Mouse (Mus musculus): ENCODE data around the gene Fbxw8. TPM values are rescaled to one million over a fixed set of nuclear protein-coding genes. Genes with fewer than 3 reads are reported as not detected.

The Fbxw8 gene
- polyA plus RNA-seq, 1 experiment: 37.1 TPM

- TF ChIP-seq EP300 (IDR thresholded peaks at IDR 0.05; ENCODE audit: insufficient read depth, low read depth, low read length): no peak
- TF ChIP-seq POLR2A (IDR thresholded peaks at IDR 0.05; ENCODE audit: insufficient read depth, low read length): no peak
- no peak for TF ChIP-seq CTCF (IDR thresholded peaks at IDR 0.05; ENCODE audit: low read depth, low read length)
- Histone ChIP-seq H3K27ac (ENCODE audit: insufficient read depth, low read length) (no peak overlapping the region), H3K4me1 (ENCODE audit: control insufficient read depth, insufficient read depth, low read length) (peaks cover 2% of the 10 kb centered on the region), H3K36me3 (ENCODE audit: control insufficient read depth, insufficient read depth, low read length, poor library complexity, severe bottlenecking) (no peaks in the 10 kb centered on the region), H3K4me3 (ENCODE audit: low read depth, low read length) (no peak overlapping the region), H3K9ac (ENCODE audit: low read depth, poor library complexity, severe bottlenecking) (no peak overlapping the region), H3K9me3 (replicated peaks; ENCODE audit: control insufficient read depth, insufficient read depth, low read length, poor library complexity, severe bottlenecking) (no peaks in the 10 kb centered on the region), H3K27me3 (ENCODE audit: control insufficient read depth, insufficient read depth, low read length, poor library complexity, severe bottlenecking) (no peaks in the 10 kb centered on the region)
Observed at GRCm38 (mm10) chr5:118099870-118100478, 55.3 kb downstream of the Fbxw8 start.

GRCm38 (mm10) chr5:118099069-118099869 is 56.0 kb downstream of the Fbxw8 start:
- Histone ChIP-seq H3K4me3 (ENCODE audit: low read depth, low read length) (no peak overlapping the region), H3K27me3 (ENCODE audit: control insufficient read depth, insufficient read depth, low read length, poor library complexity, severe bottlenecking) (no peaks in the 10 kb centered on the region), H3K9ac (ENCODE audit: low read depth, poor library complexity, severe bottlenecking) (no peak overlapping the region), H3K9me3 (replicated peaks; ENCODE audit: control insufficient read depth, insufficient read depth, low read length, poor library complexity, severe bottlenecking) (no peaks in the 10 kb centered on the region), H3K27ac (ENCODE audit: insufficient read depth, low read length) (no peak overlapping the region), H3K4me1 (ENCODE audit: control insufficient read depth, insufficient read depth, low read length) (peaks cover 2% of the 10 kb centered on the region), H3K36me3 (ENCODE audit: control insufficient read depth, insufficient read depth, low read length, poor library complexity, severe bottlenecking) (no peaks in the 10 kb centered on the region)
- TF ChIP-seq EP300 (IDR thresholded peaks at IDR 0.05; ENCODE audit: insufficient read depth, low read depth, low read length): no peak
- no peak for TF ChIP-seq POLR2A (IDR thresholded peaks at IDR 0.05; ENCODE audit: insufficient read depth, low read length)
- TF ChIP-seq CTCF (IDR thresholded peaks at IDR 0.05; ENCODE audit: low read depth, low read length): no peak

GRCm38 (mm10) chr5:118096317-118096716 is 58.9 kb downstream of the Fbxw8 start:
- H3K27ac ChIP-seq (ENCODE audit: insufficient read depth, low read length): no peak overlapping the region
- TF ChIP-seq POLR2A (IDR thresholded peaks at IDR 0.05; ENCODE audit: insufficient read depth, low read length) (no peak), CTCF (IDR thresholded peaks at IDR 0.05; ENCODE audit: low read depth, low read length) (no peak), EP300 (IDR thresholded peaks at IDR 0.05; ENCODE audit: insufficient read depth, low read depth, low read length) (no peak)
- no peak overlapping the region for H3K4me3 ChIP-seq (ENCODE audit: low read depth, low read length)
- H3K4me1 ChIP-seq (ENCODE audit: control insufficient read depth, insufficient read depth, low read length): peaks cover 2% of the 10 kb centered on the region
- H3K9me3 ChIP-seq (replicated peaks; ENCODE audit: control insufficient read depth, insufficient read depth, low read length, poor library complexity, severe bottlenecking): no peaks in the 10 kb centered on the region
- H3K36me3 ChIP-seq (ENCODE audit: control insufficient read depth, insufficient read depth, low read length, poor library complexity, severe bottlenecking): no peaks in the 10 kb centered on the region
- H3K27me3 ChIP-seq (ENCODE audit: control insufficient read depth, insufficient read depth, low read length, poor library complexity, severe bottlenecking): no peaks in the 10 kb centered on the region
- no peak overlapping the region for H3K9ac ChIP-seq (ENCODE audit: low read depth, poor library complexity, severe bottlenecking)

GRCm38 (mm10) chr5:118095849-118096248 is 59.4 kb downstream of the Fbxw8 start:
- H3K36me3 ChIP-seq (ENCODE audit: control insufficient read depth, insufficient read depth, low read length, poor library complexity, severe bottlenecking): no peaks in the 10 kb centered on the region

GRCm38 (mm10) chr5:118095433-118095832 is 59.8 kb downstream of the Fbxw8 start:
- H3K4me1 ChIP-seq (ENCODE audit: control insufficient read depth, insufficient read depth, low read length): peaks cover 2% of the 10 kb centered on the region
- H3K36me3 ChIP-seq (ENCODE audit: control insufficient read depth, insufficient read depth, low read length, poor library complexity, severe bottlenecking): no peaks in the 10 kb centered on the region
- H3K9ac ChIP-seq (ENCODE audit: low read depth, poor library complexity, severe bottlenecking): no peak overlapping the region
- H3K27me3 ChIP-seq (ENCODE audit: control insufficient read depth, insufficient read depth, low read length, poor library complexity, severe bottlenecking): no peaks in the 10 kb centered on the region
- H3K27ac ChIP-seq (ENCODE audit: insufficient read depth, low read length): no peak overlapping the region
- no peak for TF ChIP-seq EP300 (IDR thresholded peaks at IDR 0.05; ENCODE audit: insufficient read depth, low read depth, low read length)
- TF ChIP-seq POLR2A (IDR thresholded peaks at IDR 0.05; ENCODE audit: insufficient read depth, low read length): no peak
- H3K4me3 ChIP-seq (ENCODE audit: low read depth, low read length): no peak overlapping the region
- no peaks in the 10 kb centered on the region for H3K9me3 ChIP-seq (replicated peaks; ENCODE audit: control insufficient read depth, insufficient read depth, low read length, poor library complexity, severe bottlenecking)

More at GRCm38 (mm10) chr5:118095849-118096248, 59.4 kb downstream of the Fbxw8 start:
- Histone ChIP-seq H3K4me3 (ENCODE audit: low read depth, low read length) (no peak overlapping the region), H3K27ac (ENCODE audit: insufficient read depth, low read length) (no peak overlapping the region), H3K27me3 (ENCODE audit: control insufficient read depth, insufficient read depth, low read length, poor library complexity, severe bottlenecking) (no peaks in the 10 kb centered on the region), H3K4me1 (ENCODE audit: control insufficient read depth, insufficient read depth, low read length) (peaks cover 2% of the 10 kb centered on the region), H3K9me3 (replicated peaks; ENCODE audit: control insufficient read depth, insufficient read depth, low read length, poor library complexity, severe bottlenecking) (no peaks in the 10 kb centered on the region), H3K9ac (ENCODE audit: low read depth, poor library complexity, severe bottlenecking) (no peak overlapping the region)
- TF ChIP-seq POLR2A (IDR thresholded peaks at IDR 0.05; ENCODE audit: insufficient read depth, low read length) (no peak), EP300 (IDR thresholded peaks at IDR 0.05; ENCODE audit: insufficient read depth, low read depth, low read length) (no peak), CTCF (IDR thresholded peaks at IDR 0.05; ENCODE audit: low read depth, low read length) (no peak)
